Mouse (Mus musculus) heart, postnatal 36 days (tissue): ENCODE measurements at regions not wholly inside any gene's neighbourhood (a gene's known extent, or its start where the extent isn't known, plus 50 kb on each side); places are given as distances from the start of the nearest gene placed in this dataset.

ENCODE experiments used
- DNase-seq, 2 experiments: peaks; one replicate each; pipeline ENCODE4 v3.0.0; 2021 to 2022
- intact Hi-C: fragments of 180-260 bp; cut with DNase I; formaldehyde crosslinking; loops from one replicate; pipeline ENCODE4 v1.15.1; 2025

DNA sequence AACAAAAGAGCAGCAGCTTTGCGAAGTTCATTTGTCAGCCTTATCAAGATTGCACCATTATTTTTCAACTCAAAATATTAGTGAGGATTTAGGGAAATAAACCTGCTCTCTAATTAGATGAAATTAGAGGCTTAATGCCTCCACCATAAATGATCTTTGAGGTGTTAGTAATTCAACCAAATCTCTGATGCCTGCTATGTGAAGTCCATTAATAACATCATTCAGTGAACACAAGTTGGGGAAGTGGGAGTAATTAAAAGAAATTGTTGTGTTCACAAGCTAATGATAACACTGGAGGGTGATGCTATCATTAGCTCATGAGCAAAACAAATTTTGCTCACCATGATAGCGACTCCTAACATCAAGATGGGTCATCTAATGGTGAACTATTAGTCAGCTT, 246.0 kb downstream of the Ttc6 start:
- no peak for DNase-seq
- intact Hi-C loops, result no loop called here

DNA sequence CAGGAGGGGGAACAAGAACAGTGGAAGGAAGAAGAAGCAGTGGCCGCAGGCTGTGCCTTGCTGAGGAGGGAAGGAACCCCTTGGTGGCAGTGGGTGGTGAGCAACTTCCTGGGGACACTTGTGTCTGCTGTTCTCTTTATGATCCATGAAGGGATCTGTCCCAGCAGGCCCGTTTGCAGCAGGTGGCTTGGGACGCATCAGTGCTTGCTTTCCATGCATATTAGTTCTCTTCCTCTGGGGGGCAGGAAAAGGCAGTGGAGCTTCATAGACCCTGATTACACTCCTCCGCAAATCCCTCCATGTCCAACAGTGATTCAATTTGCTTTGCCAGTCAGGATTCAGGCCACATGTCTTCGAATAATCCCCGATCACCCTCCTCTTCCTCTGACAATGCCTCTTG, 259.9 kb downstream of the Ttc6 start:
- intact Hi-C loops, result no loop called here

DNA sequence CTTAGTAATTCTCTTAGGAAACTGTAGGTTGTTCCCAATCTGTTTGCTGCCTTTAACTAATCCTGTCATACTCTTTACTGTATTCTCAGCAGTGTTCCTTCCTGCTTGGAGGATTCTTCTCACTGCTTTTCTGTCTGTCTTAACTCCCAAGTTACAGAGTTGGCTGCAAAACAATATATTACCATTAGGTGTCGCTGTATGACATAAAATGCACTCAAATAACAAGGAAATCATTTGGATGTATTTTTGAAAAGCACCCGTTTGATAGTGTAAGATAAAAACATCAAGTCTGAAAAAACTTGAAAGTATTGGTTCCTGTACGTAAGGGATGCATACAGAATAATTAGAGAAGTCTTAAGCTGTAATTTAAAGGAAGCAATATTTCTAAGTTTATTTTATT, 261.8 kb downstream of the Ttc6 start:
- intact Hi-C loops, result loop anchor here (1.0 to 5.0 kb wide), 4 partner anchors 377 to 1097 kb away; no protein-coding TSS in a partner anchor
- DNase-seq, result peak in 1 of 2 experiments; percentile 4

More for the DNA sequence above, 259.9 kb downstream of the Ttc6 start:
- DNase-seq, result no peak

DNA sequence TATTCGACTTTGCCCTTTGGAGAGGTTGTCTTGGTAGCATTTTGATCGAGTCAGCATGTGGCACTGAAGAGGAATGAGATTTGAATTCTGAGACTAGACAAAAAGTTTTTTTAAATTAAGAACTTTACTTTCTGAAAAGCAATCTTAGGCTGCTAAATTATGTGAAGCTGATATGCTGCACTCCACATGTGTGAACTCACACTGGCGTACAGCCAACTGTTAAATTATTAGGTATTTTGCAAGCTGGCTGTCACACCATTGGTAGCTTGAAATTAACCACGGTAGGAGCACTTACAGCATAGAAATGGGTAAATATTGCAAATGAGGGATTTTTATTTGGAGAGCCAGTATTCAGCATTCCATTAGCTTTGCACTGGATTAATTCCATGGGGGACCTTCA, 278.9 kb downstream of the Ttc6 start:
- intact Hi-C loops, result no loop called here
- DNase-seq, result no peak

DNA sequence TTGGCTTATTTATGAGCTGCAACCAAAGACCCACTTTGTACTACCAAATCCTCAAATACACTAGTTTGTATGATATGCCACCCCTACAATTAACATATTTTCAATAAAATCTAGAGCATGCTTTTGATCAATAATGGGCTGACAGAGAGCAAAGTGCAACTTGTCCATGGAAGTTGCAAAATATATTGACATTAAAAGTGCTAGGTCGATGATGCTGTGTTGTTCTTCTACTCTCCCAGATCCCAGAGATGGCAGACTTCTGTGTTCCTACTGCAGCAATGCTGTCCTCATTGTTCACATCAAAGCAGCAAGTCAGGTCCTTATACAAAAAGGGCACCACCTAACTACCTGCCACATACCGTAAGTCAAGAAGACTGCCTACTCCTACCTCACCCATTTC, 307.1 kb downstream of the Ttc6 start:
- intact Hi-C loops, result no loop called here
- DNase-seq, result no peak

DNA sequence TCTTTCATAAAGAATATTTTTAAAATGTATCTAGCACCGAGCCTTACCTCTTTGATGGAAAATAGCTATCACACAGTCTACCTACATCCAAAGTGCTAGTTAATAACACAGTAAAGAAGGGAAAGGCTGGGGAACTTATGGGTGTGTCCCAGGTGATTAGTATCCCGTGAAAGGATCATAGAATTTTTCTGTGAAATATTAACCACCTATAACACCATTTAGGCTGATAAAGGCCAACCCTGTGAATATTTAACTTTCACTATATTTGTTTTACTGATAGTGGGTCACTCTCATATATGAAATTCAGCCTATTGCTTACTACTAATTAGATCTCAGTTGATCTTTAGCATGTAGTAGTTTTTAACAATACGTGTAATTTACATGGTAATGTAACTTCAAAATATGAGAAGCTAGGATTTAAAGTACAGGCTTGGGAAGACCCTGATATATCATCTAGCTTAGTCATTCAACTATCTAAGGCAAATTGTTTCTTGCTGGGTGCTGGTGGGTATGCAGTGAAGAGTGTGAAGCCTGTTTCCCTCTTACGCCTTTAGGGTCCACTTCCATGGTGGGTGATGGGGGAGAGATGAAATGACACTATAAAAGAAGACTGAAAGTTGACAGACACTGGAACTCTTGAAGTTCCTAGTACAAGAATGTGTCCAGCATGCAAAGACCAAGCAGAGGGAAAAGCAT, 320.6 kb upstream of the Sstr1 start:
- intact Hi-C loops, result no loop called here
- DNase-seq, result no peak

DNA sequence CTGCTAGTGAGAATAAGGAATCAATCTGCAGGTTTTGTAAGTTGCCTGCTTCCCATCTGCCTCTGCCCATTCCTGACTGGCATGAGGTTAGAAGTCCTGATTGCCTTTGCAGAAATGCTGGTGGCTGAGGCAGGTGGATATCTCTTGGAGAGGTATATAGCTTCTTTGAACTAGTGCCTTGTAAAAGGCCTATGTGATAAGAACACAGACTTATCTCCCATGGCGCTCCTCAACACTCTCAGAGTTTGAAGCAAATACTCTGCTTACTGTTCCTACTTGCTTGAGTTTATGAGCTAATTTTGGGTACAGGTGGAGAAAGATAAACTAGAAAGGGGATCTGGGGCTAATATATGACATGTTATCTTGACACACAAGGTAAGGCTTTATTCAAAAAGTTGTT, 320.0 kb upstream of the Sstr1 start:
- intact Hi-C loops, result no loop called here
- DNase-seq, result no peak

DNA sequence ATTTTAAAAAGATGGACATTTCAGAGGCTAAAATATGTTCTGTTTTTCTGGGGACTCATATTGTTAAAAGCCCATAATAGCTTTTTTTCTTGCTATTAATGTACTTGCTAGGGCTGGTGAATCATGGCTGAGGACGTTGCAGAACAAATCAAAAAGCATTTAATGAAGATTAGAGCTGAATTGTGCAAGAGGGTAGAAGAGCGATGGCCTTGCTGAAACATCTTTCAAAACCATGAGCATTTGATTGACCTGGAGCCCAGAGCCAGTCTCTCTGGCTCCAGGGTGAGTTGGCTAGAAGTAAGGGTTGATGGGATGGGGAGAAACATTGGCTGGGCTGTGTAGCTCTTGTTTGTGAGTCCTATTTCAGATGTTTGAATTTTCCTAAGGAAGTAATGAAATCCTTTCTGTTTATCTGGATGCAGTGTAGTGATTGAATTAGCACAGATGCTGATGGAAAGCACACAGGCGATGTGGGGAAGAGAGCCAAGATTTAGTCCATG, 313.8 kb upstream of the Sstr1 start:
- peak in 1 of 2 experiments; percentile 4 for DNase-seq
- intact Hi-C loops, result no loop called here

DNA sequence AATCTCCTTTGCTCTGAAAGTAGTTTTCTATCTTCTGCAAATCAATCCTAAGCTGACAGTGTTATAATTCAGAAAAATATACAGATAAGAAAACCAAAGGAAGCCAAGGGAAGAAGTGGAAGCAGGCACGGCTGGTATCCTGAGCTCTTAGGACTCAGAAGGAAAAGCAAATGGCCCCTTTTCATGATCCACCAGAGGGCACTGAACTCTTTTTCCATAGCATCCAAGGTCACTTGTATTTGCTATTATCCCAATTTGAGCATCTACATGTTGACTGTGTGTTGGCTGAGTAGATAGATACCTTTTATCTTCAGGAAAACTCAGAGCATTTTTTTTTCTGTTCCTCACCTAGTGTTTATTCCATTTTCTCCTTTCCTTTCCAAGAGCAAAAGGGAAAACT, 306.9 kb upstream of the Sstr1 start:
- intact Hi-C loops, result no loop called here

DNA sequence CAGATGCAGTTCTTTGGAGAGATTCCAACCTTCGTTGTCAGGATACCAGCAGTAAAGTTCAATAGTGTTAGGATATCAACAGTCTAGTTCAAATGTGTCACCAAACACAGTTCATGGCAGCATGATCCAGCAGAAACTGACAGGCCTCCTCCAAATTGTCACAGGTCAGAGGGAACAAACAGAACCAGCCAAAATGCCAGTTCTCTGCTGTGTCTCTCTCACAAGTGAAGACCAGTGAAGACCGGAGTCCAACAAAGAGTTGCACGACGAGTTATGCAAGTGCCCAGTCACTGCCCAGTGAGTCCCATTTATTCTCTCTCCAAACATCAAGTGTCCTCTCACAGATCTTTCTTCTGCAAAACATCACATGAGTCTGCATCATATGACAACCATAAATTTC, 293.4 kb upstream of the Sstr1 start:
- no peak for DNase-seq
- intact Hi-C loops, result no loop called here

More for the DNA sequence above, 306.9 kb upstream of the Sstr1 start:
- DNase-seq, result no peak

DNA sequence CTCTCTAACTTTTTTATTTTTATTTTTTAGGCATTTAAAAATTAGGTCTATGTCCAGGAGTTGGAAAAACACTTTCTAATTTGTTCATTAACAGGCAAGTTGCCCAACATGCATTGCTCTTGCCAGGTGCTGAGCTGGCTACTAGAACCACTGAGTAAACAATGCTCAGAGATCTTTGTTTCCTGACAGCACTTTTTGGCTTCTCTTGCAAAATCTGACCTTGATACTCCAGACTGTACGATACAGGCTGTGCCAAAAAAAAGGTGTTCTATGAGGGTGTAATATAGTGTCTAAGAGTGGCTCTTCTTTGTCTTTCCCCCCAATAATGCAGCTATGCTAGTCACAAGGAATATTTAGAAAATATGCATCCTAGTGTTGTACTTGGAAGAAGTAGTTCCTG, 289.5 kb upstream of the Sstr1 start:
- DNase-seq, result no peak

DNA sequence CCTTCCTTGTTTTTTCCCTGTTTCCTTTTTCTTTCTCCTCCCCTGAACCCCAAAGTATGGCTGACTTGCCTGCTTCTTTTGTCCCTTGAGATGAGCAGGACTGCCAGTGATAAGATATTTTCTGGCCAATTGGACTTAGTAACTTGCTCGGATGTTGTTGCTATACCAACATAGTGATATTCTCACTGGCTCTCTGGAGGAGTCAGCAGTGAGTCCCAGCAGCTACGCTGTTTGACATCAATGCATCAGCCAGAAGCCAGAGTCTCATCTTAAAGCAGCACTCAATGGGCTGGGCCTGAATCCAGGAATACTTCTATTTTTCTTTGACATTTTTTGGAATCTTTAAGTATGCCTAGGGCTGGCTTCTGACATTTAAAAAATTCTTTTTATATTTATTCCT, 287.1 kb upstream of the Sstr1 start:
- intact Hi-C loops, result no loop called here
- no peak for DNase-seq

More for the DNA sequence above, 289.5 kb upstream of the Sstr1 start:
- intact Hi-C loops, result no loop called here

DNA sequence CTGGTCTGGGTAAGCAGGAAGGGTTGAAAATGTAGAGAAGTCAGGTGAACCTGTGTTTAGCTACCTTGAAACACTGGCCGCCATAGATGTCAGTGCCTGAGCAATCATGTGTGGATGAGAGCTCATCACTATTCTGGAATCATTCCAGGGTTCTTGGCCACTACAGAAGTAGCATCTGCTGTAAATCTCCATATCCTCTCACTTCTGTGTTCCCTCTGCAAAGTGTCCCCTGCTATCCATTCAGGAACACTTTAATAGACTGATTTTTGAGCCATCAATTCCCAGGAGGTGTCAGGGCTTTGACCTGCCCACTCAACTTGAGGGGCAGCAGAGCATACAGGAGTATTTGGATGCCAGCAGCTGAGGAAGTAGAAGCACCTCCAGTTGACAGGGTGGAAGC, 284.7 kb upstream of the Sstr1 start:
- intact Hi-C loops, result no loop called here

DNA sequence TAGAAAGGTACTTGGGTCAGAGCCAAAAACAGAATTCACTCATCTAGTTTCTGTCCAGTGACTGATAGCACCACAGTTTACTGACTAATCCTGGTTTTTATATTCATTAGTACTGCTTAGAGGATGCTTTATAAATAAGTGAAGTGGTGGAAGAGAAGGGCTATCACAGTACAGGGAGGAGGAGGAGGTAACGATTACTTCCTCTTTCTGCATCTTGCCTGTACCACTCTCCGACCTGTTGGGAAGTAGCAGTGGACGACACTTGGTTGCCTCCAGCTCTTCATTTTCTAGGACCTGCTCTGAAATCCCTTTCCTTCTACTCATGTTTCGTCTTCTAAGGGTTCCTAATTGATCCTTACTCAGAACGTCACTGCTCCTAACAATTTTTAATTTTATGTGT, 283.5 kb upstream of the Sstr1 start:
- no peak for DNase-seq
- intact Hi-C loops, result no loop called here

More for the DNA sequence above, 284.7 kb upstream of the Sstr1 start:
- no peak for DNase-seq

DNA sequence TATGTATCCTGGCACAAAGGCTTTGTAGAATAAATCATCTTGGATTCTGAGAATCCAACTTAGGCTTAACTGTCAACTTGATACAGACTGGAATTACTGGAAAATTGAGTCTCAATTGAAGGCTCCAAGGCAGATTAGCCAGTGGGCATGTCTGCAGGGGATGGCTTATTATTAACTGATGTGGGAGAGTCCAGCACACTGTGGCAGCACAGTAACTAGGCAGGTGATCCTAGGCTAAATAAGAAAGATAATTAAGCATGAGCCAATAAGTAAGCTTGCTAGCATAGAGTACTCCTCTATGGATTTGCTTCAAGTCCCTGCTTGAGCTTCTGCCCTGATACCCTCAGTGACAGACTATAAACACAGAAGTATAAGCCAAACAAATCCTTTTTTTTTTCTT, 279.7 kb upstream of the Sstr1 start:
- intact Hi-C loops, result no loop called here
- DNase-seq, result no peak

DNA sequence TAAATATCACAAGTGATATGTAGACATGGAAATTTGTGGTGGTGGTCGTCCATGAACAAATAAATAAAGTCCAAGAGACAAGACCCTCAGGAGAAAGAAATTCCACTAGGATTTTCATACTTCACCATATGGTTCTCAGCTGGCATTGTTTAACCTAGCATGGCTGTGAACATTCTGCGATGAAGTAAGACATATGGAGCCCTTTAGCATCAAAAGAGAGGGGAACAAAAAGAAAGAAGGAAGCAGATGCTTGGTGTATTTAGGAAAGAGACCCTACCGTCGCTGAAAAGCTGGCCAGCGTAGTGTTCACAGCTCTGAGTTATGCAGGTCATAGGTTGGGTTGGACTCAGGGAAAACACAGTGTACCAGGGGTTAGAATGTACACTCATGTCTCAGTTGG, 261.7 kb upstream of the Sstr1 start:
- DNase-seq, result no peak
- intact Hi-C loops, result no loop called here

DNA sequence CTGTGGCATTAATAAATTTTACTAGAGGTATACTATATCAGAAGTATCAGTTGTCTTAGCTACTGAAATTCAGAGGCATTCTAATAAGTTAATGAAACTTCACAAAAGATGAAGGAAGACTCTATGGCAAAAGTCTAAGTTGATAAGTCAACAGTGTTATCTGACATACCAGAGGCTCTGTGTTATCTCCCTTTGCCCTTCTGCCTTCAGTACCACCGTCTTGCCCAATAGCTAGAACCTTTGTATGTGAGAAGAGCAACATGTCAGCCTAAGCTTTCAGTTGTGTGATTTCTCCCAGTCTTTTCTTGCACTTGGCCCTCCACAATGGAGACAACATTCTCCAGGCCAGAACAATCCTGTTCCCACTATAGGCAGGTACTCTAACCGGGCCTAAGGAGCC, 253.0 kb upstream of the Sstr1 start:
- intact Hi-C loops, result no loop called here
- DNase-seq, result no peak

DNA sequence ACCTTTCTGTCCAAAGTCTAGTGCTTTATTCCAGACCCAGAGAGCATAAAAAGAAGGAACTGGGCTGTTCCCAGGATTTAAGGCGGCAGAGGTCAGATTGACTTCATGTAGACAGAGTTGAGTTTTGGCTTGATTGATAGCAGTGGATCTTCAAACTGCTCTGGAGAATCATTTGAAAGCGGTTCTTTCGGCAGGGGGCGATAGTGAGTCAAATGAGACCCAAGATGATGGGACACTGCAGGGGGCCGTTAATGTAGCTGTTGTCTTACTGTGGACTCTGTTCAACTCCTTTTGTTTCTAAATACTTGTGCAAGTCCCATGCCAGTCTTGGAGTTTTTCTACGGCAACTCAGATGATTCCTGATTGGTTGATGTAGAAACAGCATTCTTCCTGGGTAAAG, 251.4 kb upstream of the Sstr1 start:
- intact Hi-C loops, result no loop called here
- no peak for DNase-seq

DNA sequence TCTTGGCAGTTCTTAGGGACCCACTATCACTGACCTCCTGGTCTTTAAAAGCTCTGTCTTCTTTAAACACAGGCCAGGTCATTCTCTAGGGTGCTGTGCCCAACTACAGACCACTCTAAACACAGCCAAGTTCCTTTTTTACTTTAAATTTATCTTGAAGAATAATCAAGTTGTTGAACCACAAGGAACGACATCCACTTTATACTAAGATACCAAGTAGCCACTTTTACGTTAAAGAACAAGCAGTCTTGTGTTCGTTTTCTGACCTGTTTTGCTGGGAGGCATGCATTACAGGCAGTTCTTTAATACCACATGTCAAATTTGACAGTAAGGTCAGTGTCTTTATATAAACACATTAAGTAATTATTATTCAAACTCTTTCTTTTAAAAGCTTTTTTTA, 242.4 kb upstream of the Sstr1 start:
- intact Hi-C loops, result no loop called here
- DNase-seq, result no peak

DNA sequence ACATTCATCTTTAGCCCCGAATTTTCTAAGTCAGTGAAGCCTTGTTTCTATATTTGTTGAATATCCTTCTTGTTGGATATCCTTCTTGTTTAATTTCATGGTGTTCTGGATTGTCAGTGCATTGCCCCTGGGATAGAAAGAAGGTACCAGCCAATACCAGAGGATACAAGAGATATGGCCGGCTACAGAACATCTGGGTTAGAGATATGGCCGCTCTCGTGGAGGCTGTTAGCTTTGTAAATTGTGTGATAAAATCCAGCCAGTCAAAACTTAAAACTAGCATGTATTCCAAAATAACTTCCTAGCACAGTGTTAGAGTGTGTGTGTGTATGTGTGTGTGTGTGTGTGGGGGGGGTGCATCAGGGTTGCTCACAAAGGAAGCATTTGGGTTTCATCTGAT, 241.4 kb upstream of the Sstr1 start:
- no peak for DNase-seq
- intact Hi-C loops, result no loop called here

DNA sequence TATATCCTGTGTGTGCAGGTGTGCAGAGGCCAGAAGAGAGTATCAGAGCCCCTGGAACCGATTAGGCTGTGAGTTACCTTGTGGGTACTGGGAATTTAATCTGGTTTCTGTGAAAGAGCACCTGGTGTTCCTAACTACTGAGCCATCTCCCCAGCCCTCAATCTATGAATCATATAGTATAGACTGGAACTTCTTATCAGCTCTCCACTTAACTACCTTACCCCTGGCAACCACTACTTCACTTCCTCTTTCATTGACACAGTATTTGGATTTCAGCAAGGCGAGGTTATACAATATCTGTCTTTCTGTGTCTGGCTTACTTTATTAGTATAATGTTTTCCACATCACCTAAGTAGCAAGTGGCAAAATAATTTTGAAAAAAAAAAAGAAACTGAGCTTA, 239.1 kb upstream of the Sstr1 start:
- no peak for DNase-seq
- intact Hi-C loops, result no loop called here
